Mouse (Mus musculus) embryo, embryonic 11 days (tissue): ENCODE measurements at regions not wholly inside any gene's neighbourhood (a gene's known extent, or its start where the extent isn't known, plus 50 kb on each side); places are given as distances from the start of the nearest gene placed in this dataset.
A peak's percentile ranks its signal among the peaks of the same experiment; 100 is the strongest.

Source experiments
- DNase-seq: peaks from one replicate; pipeline ENCODE4 v3.0.0-alpha.2; 2015

DNA sequence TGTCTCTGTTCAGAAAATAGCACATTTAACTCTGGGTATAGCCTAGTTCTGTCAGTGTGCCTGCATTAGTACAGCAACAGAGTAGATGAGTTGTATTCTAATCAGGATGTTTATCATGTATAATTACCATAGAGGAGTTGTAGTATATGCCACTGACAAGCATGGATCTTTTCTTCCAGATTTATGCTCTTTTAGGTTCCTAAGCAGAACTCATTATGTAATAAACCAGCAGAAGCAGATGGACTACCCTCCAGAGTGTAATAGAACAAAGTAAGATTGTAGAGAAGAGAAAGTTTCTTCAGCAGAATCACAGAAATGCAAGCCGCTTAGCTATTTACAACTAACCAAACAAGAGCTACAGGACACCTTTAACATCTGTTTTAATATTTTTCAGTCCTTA is 517.2 kb upstream of the Epha5 start:
- no peak for DNase-seq

DNA sequence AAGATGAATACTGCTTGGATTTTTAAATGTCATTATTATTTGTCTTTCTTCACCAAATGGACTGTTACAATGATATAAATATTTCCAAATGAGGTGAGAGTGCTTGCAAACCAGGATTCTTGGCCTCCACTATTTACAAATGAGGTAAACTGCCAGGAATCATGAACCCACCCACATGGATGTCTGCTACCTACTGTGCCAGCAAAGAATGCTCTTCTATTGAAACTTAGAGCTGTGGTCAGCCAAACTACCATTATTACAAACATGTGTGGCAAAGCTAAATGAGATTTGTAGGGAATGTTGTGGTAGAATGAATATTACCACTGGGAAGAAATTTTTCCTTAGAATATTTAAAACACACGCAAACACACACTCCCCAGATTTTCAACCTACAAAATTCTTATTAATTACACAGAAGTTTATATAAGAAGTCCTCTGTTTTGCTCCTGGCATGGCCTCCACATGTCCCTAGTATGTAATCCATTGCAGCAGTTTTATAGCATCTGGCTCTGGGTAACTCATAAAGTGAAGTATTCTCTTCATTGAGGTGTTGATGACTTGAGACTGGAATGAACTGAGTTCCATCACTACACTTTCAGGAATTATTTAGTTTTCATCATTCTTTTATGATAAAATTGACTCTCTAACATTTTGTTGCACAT is 500.6 kb upstream of the Epha5 start:
- no peak for DNase-seq

- no peak for DNase-seq
These were observed 484.5 kb upstream of the Epha5 start for GRCm38 (mm10) chr5:84901669-84902068.

DNA sequence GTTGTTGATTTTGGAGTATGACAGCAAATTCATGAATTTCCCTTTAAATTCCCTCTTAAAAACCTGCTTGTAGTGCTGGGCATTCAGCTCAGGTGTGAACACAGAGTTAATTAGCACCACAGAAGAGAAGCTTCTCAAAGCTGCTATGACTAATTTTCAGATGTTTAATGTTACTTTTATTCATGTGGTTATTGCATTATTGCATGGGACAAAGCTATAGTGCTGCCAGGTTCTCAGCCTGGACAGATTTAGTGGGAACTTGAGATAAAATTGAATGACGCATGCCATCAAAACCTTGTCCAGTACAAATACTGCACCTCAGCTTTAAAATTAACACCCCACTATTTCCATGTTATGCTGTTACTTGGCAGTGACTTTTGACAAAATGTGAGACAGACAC is 480.4 kb upstream of the Epha5 start:
- no peak for DNase-seq

- peak; percentile 7 for DNase-seq
These were observed 436.4 kb upstream of the Epha5 start for GRCm38 (mm10) chr5:84853622-84854021.

DNA sequence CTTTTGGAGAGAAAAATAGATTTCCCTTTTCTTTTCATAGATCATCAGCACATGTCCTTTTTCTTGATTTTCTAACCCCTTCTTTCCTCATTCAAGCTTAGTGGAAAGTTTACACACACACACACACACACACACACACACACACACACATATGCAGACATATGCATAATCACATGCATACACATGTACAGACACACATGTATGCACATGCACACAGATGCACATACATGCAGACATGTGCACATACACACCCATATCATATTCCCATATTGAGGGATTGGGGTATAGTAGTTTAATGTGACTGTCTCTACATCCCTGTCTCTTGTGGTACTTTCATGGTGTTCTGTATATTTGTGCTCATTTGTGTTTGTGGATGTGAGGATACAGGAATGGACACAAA is 432.0 kb upstream of the Epha5 start:
- no peak for DNase-seq

DNA sequence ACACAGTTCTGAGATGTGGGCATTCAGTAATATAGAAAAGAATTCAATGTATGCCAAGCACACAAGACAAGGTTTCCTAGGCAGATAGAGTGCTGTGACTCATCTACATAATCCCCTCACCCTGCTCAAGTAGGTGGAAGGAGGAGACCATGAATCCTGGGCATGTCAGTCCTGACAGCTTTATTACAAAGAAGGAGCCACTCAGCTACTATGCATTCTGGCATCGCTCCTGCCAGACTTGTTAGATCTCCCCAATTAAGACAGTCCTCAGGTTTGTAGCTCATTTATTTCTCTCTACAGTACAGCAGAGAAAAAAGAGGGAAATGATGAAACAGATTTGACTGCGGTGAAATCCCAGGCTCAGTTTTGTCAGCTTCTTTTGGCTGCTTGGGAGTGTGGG is 431.6 kb upstream of the Epha5 start:
- DNase-seq = peak; percentile 21

DNA sequence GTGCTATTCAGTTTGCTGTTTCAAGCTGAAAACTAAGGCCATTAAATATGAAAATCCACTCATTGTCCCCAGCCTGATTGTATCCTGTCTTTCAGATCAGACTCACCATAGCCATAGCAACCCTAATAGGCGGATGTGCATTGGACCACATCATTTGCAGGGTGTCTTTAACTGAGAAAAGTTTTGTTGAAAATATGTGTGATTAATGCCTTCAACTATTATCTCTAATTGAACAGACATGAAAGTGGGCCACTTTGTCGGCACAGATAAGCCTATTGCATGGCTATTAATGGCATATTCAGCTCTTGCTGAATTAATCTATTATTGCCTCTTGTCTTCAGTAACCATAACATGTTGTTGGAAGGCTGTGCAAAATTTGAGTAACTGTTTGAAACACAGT is 394.3 kb upstream of the Epha5 start:
- peak; percentile 53 for DNase-seq

GRCm38 (mm10) chr5:84810844-84811243 is 393.7 kb upstream of the Epha5 start:
- DNase-seq = peak; percentile 3

DNA sequence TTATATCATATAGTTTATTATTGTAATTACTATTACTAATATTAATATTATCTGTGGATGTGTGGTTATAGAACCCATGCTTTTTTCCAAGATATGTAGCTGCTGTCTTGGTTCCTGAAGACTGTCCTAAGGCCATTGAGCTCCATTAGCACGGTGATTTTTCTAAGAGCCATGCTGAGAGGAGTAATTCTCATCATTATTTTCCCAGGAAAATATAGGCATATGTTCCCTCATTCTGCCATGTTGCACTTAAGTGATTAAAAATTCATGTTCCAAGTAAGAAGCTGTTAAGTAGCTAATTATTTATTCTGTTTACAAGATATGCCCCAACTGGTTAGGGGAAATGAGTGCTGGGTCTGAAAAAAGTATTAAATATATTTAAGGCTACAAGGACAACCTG is 345.4 kb upstream of the Epha5 start:
- DNase-seq = no peak

GRCm38 (mm10) chr5:84752053-84752452 is 334.9 kb upstream of the Epha5 start:
- no peak for DNase-seq

DNA sequence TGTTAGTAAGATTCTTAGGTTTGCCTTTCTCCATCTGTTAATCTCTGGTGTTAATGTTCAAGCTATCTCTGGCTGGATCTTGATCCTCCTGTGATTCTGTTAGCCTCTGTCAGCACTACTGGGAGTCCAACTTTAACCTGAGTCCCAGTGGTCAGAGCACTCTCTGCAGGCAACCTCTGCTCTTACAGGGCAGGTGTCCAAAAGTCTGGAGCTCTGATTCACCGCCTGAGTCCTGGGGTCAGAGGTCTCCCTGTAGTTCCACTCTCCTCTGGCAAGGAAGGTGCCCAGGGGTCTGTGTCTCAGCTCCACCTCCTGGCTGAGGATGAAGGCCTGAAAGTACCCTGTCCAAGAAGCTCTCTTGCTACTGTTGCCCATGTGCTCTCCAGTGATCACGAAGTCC is 288.3 kb upstream of the Epha5 start:
- no peak for DNase-seq

- peak; percentile 11 for DNase-seq
These were observed 273.4 kb upstream of the Epha5 start for GRCm38 (mm10) chr5:84690334-84691258.

DNA sequence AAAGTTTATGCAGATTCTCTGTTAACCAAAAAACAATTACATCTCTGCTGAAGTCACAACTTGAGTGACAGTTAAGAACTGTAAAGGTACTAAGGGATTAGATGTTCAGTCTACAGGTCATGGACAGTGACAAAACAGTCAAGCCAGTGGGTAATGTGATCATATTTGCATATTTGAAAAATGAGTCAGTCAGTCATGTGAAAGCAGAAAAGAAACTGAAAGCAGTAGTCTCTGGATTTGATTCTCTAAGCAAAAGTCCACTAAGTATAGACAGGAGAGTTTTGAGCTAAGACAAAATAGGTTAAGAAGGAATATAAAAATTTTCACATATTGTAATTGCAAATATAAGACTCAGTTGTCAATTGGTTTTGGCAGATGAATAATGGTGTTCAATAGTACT is 270.4 kb upstream of the Epha5 start:
- DNase-seq = no peak

DNA sequence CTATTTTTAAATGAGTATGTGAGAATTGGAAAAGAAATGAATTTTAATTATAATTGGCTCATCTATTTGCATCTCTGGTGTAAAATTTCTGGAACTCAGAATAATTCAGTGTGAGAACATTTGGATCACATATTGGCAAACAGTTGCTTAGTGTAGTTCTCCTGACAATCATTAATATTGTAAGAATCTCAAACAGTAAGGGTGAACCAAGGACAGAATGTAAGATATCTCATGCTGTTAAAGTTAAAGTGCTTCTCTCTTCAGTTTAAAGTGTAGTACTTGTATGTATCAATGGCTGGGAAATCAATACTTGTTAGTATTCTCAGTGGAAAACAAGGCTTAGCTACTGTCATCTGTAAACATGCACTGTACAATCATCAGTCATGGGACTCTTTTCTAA is 238.0 kb upstream of the Epha5 start:
- DNase-seq = no peak

GRCm38 (mm10) chr5:84635502-84635901 is 218.3 kb upstream of the Epha5 start:
- peak; percentile 10 for DNase-seq

DNA sequence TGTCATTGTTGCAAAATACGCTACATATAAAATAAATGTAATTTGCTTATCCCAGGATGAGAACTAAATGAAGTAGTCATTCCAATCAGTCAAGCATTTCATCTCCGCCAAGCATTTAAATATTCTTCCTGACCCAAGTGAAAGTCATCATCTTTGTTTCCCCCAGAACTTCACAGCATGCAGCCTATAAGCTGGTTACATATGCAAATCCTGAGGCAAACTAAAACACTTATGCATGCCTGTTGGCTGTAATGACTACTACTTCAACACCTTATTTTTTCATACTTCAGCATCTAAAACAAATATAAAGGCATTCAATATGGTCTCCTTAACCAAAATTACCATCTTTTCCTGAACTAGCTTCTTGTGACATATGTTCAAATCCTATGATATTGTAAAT is 215.7 kb upstream of the Epha5 start:
- DNase-seq = no peak

DNA sequence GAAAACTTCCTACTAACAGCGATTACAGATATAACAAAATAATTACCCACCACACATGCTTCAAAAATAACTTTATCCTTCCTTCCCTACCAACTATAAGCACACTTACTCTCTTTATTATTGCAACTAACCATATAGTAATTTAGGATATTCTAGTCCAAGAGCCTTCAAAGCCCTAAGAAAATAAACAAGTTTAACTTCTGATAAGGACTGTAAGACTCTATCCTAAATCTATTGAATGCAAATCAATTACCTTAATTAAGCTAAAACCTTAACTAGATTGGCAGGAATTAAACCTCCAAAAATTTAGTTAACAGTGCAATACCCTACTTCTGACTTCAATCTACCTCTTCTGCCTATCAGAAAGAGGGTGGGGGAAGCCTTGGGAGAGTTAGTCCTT is 201.0 kb upstream of the Epha5 start:
- DNase-seq = no peak

DNA sequence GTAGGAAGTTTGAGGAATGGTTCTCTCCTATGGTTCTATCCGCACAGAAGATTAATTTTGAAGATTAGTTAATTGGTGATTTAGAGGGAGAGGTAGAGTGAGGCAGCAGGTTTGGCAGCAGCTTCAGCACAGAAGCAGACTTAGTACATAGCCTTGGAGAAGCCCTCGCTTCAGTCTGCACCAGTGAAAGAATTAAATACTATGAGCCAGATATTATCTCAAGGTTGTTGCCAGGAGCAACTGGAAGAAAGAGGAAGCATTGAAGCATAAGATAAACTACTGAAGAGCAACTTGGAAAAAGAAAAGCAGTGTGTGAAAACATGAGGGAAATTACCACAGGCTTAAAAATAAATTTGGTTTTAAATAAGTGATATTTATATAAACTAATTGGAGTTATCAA is 191.5 kb upstream of the Epha5 start:
- no peak for DNase-seq

GRCm38 (mm10) chr5:84565311-84565946 is 148.2 kb upstream of the Epha5 start:
- DNase-seq = no peak

DNA sequence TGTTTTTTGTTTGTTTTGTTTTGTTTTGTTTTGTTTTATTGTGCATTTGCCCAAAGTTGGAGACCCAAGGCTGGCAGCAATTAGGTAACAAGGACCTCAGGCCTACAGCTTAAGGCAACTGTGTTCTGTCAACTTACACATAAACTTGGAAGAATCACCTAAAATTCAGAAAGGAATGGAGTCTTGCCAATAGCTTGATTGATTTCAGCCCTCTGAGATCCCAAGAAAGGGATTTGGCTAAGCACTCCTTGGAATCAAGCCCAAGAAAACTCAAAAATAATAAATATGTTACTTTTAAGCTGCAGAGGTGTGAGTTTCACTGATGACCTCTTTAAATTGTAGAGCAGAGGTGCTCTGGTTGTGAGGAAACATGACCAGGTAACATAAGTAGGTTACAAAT is 102.7 kb upstream of the Epha5 start:
- DNase-seq = no peak

DNA sequence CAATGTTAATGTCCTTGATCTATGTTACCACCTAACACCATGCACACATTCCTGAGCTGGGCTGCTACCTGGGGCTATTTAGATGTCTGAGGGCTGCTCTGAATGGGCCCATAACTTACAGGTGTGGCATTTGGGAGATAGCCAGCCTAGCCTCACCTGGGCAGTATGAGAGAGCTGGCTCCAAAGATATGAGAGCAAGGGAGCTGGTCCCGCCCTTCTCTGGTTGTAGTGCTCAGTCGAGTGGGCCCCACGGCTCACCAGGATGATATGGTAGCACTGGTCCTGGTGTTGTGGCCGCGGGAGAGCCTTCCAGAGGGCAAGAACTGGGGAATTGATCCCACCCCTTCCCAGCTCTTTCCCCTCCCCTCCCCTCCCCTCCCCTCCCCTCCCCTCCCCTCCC is 93.0 kb upstream of the Epha5 start:
- no peak for DNase-seq

GRCm38 (mm10) chr5:84480978-84481377 is 63.8 kb upstream of the Epha5 start:
- DNase-seq = no peak
